Mouse (Mus musculus) liver, embryonic 14.5 days (tissue): ENCODE results near the gene Eif2b5. TPM values are rescaled to one million over a fixed set of nuclear protein-coding genes. Genes with fewer than 3 reads are reported as not detected.
"Not testable (repeated sequence)": the region's sequence is repeated elsewhere in the genome, so short reads cannot be mapped to it uniquely, and the experiment has no call there.

Experiments
- ATAC-seq: fragments of 200-750 bp; cut with Nextera tagmentation; 2 replicates; pipeline ENCODE4 v1.8.0; 2017; ENCODE audit warnings: moderate number of reproducible peaks, mild to moderate bottlenecking, moderate library complexity; ENCODE audit not compliant: insufficient read depth
- DNase-seq, 3 experiments: peaks; one replicate each; pipeline ENCODE4 v3.0.0-alpha.2; 2012 to 2013; ENCODE audit warnings: low read depth in 3 of 3, low spot score in 3 of 3
- H3K27ac ChIP-seq: fragments of 300-500 bp; sonication (generic); 2 replicates; pipeline ENCODE4 v1.5.1; 2014; ENCODE audit warnings: moderate library complexity, mild to moderate bottlenecking, control low read depth, inconsistent platforms
- H3K27me3 ChIP-seq: fragments of 300-500 bp; sonication (generic); 2 replicates; pipeline ENCODE4 v1.6.1; 2014; ENCODE audit warnings: mild to moderate bottlenecking, low read length, moderate library complexity; ENCODE audit not compliant: control insufficient read depth, insufficient read depth
- H3K36me3 ChIP-seq: fragments of 300-500 bp; sonication (generic); replicated peaks from 2 replicates; pipeline ENCODE4 v1.6.1; 2014; ENCODE audit warnings: low read depth; ENCODE audit not compliant: control insufficient read depth, insufficient read depth
- H3K4me1 ChIP-seq, 2 experiments: fragments of 200-500 bp in 1 of 2; fragments of 300-500 bp in 1 of 2; sonication (generic) in 1 of 2; replicated peaks; 2 replicates each; pipeline ENCODE4 v1.6.1; 2012 to 2014; ENCODE audit warnings: antibody characterized with exemption in 1 of 2, inconsistent platforms in 1 of 2, low read length in 1 of 2; ENCODE audit not compliant: control insufficient read depth in 2 of 2, insufficient read depth in 2 of 2
- H3K4me2 ChIP-seq: fragments of 300-500 bp; sonication (generic); 2 replicates; pipeline ENCODE4 v1.6.1; 2014; ENCODE audit warnings: low read depth, mild to moderate bottlenecking, control low read depth, moderate library complexity
- H3K4me3 ChIP-seq, 2 experiments: fragments of 200-500 bp in 1 of 2; fragments of 300-500 bp in 1 of 2; sonication (generic) in 1 of 2; 2 replicates each; pipeline ENCODE4 v1.5.1; 2012 to 2014; ENCODE audit warnings: low read depth in 2 of 2, low read length in 2 of 2, mild to moderate bottlenecking in 2 of 2, control low read depth in 1 of 2, inconsistent platforms in 1 of 2, moderate library complexity in 1 of 2; ENCODE audit not compliant: insufficient read depth in 1 of 2
- H3K9ac ChIP-seq: fragments of 300-500 bp; sonication (generic); replicated peaks from 2 replicates; pipeline ENCODE4 v1.6.1; 2014; ENCODE audit warnings: mild to moderate bottlenecking, control low read depth, moderate library complexity
- H3K9me3 ChIP-seq: fragments of 300-500 bp; sonication (generic); 2 replicates; pipeline ENCODE4 v1.6.1; 2016; ENCODE audit warnings: low read length, mixed read lengths; ENCODE audit not compliant: control insufficient read depth
- CTCF ChIP-seq: IDR thresholded peaks from 2 replicates; pipeline ENCODE4 v1.5.1; 2016; ENCODE audit warnings: antibody characterized with exemption, low read depth, control low read depth
- EP300 ChIP-seq: IDR thresholded peaks from 2 replicates; pipeline ENCODE4 v1.6.1; 2016; ENCODE audit warnings: antibody characterized with exemption, low read depth
- WGBS: fragments of 180-500 bp; shearing (Covaris S2); extraction: QIAGEN DNeasy Blood & Tissue Kit; methylation state at CpG from one replicate; pipeline ENCODE4 v1.1.7; 2014; ENCODE audit not compliant: insufficient replicate concordance; 5-methylcytosine and 5-hydroxymethylcytosine counted together
- polyA plus RNA-seq, 2 experiments: library from polyadenylated mRNA; depleted of rRNA in 1 of 2; stranded (reverse) in 1 of 2; unstranded in 1 of 2; fragments of >200 nt; fragmentation: Nextera tagmentation in 1 of 2; extraction: Ambion mirVana in 1 of 2; gene quantifications; 2 replicates each; pipeline versions ENCODE4 v1.2.1 to v1.2.3; 2012 to 2014

The Eif2b5 gene
- polyA plus RNA-seq, 2 experiments, result 23.3 to 39.0 TPM

DNA sequence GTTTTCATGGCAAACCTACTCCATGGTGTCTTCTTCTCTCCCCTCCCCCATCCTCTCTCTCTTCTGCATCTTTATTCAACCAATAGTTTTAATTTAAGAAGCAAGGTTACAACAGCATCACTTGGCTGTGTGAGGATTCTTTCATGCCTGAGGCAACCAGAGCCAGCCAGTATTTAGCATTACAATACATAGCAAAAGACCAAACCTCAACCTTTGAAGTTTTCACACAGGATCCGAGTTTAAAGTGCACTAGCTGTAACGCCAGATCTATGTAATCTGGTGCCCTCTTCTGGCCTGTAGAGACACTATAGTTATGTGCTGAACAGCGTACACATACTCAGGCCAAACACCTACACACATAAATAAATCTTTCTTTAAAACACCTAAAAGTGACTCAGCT, 18.5 kb upstream of the Eif2b5 start:
- DNase-seq, result no peak
- ATAC-seq, result no peak
- peak; percentile 41; the same call in 1 of the 2 replicates for TF ChIP-seq CTCF
- TF ChIP-seq EP300, result no peak
- H3K4me1 ChIP-seq, result peaks cover 0 to 4% of the 10 kb centered on the region in 2 experiments; a peak in 1 of 4 replicates
- H3K36me3 ChIP-seq, result no peaks in the 10 kb centered on the region
- H3K27ac ChIP-seq, result no peak overlapping the region
- H3K27me3 ChIP-seq, result no peaks in the 10 kb centered on the region
- no peak overlapping the region for H3K4me3 ChIP-seq
- no peak overlapping the region for H3K9ac ChIP-seq
- no peak overlapping the region for H3K4me2 ChIP-seq
- H3K9me3 ChIP-seq, result no peaks in the 10 kb centered on the region
- 24% methylated on average over 3 of the region's 3 CpGs for WGBS

DNA sequence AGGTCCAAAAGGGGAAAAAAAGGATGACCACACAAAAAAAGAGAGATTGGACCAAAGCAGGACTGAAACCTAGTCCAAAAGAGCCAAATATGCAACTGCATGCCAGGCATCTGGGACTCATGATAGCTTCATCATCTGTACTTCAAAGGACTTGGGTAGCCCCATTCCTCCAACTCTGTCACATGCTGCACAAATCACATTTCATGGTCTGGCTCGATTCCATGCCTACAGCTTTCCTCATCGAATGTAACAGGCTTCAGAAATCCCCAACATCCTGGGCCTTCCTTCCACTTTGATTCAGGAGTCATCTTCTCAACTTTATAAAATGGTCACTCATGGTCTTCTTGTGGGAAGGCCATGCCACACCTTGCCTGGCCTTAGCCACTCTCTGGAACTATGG, 16.9 kb upstream of the Eif2b5 start:
- H3K9ac ChIP-seq, result no peak overlapping the region
- 45% methylated on average over 2 of the region's 2 CpGs for WGBS
- H3K4me1 ChIP-seq, result peaks cover 0 to 1% of the 10 kb centered on the region in 2 experiments; a peak in 1 of 4 replicates
- TF ChIP-seq EP300, result no peak
- TF ChIP-seq CTCF, result no peak
- no peak overlapping the region for H3K27ac ChIP-seq
- H3K4me2 ChIP-seq, result no peak overlapping the region
- no peaks in the 10 kb centered on the region for H3K9me3 ChIP-seq
- H3K4me3 ChIP-seq, result no peak overlapping the region
- ATAC-seq, result no peak
- no peaks in the 10 kb centered on the region for H3K36me3 ChIP-seq
- H3K27me3 ChIP-seq, result no peaks in the 10 kb centered on the region
- no peak for DNase-seq

DNA sequence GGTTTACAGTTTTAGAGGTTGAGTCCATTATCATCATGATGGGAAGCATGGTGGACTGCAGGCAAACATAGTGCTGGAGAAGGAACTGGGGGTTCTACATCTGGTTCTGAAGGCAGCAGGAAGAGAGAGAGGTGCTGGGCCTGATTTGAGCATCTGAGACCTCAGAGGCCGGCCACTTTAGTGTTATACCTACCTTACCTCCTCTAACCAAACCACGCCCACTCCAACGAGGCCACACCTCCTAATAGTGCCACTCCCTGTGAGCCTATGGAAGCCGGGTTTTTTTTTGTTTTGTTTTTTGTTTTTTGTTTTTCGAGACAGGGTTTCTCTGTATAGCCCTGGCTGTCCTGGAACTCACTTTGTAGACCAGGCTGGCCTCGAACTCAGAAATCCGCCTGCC, 14.9 kb upstream of the Eif2b5 start:
- H3K27ac ChIP-seq, H3K4me3 ChIP-seq, H3K4me2 ChIP-seq, H3K9me3 ChIP-seq, H3K27me3 ChIP-seq, ATAC-seq, H3K9ac ChIP-seq, H3K36me3 ChIP-seq, DNase-seq, H3K4me1 ChIP-seq: not testable (repeated sequence)
- 53% methylated on average over 6 of the region's 7 CpGs for WGBS

DNA sequence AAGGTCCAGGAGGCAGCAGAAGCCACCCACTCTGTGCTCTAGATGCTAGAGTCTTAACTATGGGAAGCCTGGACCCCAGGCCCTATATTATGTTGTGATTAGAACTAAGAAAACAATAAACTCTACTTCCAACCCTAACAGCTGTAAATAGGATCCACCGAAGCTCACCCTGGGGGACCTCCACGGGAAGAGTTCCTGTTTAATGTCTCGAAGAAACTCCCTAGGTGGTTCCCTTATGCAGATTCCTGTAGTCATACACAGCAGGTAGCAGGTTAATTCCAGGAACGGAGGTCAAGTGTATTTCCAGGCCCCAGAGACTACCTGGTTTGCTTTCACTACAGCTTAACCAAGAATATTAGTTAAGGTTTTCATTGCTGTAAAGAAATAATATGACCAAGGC, 13.6 kb upstream of the Eif2b5 start:
- H3K27me3 ChIP-seq, result no peaks in the 10 kb centered on the region
- no peak for TF ChIP-seq EP300
- no peak for TF ChIP-seq CTCF
- no peaks in the 10 kb centered on the region for H3K4me1 ChIP-seq
- no peaks in the 10 kb centered on the region for H3K36me3 ChIP-seq
- ATAC-seq, result no peak
- WGBS, result 35% methylated on average over 4 of the region's 4 CpGs
- H3K9me3 ChIP-seq, result no peaks in the 10 kb centered on the region
- no peak overlapping the region for H3K27ac ChIP-seq
- no peak overlapping the region for H3K4me2 ChIP-seq
- H3K4me3 ChIP-seq, result no peak overlapping the region
- DNase-seq, result no peak
- no peak overlapping the region for H3K9ac ChIP-seq

DNA sequence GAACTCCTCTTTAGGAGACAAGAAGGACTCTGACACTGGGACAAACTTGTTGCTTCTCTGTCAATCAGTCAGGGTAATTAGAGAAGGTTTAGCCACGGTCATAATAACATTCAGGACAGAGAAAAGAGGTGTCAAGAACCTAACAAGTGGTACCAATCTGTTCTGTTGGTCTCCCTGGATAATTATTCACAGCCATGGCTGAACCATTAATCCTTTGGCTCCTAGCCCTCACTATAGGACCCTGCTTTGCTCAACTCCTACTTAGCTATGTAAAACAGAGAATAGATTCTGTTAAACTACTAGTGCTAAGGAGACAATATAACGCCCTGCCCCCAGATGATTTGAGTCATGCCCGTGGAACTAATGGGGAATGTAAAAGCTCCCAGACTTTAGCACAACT, 12.6 kb upstream of the Eif2b5 start:
- ATAC-seq (no peak), DNase-seq (no peak)
- H3K4me3 ChIP-seq, result no peak overlapping the region
- H3K27ac ChIP-seq, result no peak overlapping the region
- H3K27me3 ChIP-seq, result no peaks in the 10 kb centered on the region
- 43% methylated on average over 3 of the region's 3 CpGs for WGBS
- no peak overlapping the region for H3K4me2 ChIP-seq
- H3K9ac ChIP-seq, result no peak overlapping the region
- no peaks in the 10 kb centered on the region for H3K9me3 ChIP-seq
- H3K4me1 ChIP-seq, result no peaks in the 10 kb centered on the region
- TF ChIP-seq EP300, result no peak
- TF ChIP-seq CTCF, result no peak
- no peaks in the 10 kb centered on the region for H3K36me3 ChIP-seq

DNA sequence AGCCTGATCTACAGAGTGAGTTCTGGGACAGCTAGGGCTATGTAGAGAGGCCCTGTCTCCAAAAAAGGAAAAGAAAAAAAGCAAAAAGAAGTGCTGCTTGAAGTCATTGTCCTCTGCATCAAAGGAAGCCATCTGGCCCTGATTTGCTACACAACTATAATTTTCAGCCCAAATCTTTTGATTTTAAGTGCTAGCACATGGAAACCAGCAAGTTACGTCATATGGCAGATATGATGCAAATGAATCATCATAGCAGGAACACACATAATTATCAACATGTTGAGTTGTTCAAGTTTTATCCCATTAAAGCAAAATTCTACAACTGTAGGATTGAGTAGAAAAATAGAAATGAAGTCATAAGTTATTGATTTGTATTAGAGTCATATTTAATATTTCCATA, 10.5 kb upstream of the Eif2b5 start:
- Histone ChIP-seq H3K36me3 (no peaks in the 10 kb centered on the region), H3K4me1 (no peaks in the 10 kb centered on the region), H3K9ac (no peak overlapping the region), H3K9me3 (no peaks in the 10 kb centered on the region), H3K4me2 (no peak overlapping the region), H3K27me3 (no peaks in the 10 kb centered on the region), H3K27ac (no peak overlapping the region), H3K4me3 (no peak overlapping the region)
- DNase-seq (no peak), ATAC-seq (no peak)
- TF ChIP-seq CTCF, result no peak
- TF ChIP-seq EP300, result no peak
- 69% methylated on average over 1 of the region's 1 CpGs for WGBS

DNA sequence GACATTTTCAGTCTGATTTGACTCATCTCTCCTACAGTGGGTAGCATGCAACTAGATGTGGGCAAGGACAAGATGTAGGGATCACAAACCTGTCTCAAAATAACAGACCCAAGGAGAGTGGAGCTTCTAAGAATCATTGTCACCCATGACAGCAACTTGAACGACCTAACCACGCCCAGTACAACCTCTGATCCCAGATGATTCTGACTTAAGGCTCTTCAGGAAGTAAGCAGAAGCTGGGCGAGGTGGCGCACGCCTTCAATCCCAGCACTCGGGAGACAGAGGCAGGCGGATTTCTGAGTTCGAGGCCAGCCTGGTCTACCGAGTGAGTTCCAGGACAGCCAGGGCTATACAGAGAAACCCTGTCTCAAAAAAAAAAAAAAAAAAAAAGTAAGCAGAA, 9.9 kb upstream of the Eif2b5 start:
- H3K4me1 ChIP-seq, H3K9me3 ChIP-seq, H3K36me3 ChIP-seq, ATAC-seq, DNase-seq, H3K4me3 ChIP-seq, H3K9ac ChIP-seq, H3K4me2 ChIP-seq, H3K27me3 ChIP-seq, H3K27ac ChIP-seq: not testable (repeated sequence)
- WGBS, result 61% methylated on average over 9 of the region's 9 CpGs
